Mouse (Mus musculus): ENCODE results near the gene Dyrk1a. TPM values are rescaled to one million over a fixed set of nuclear protein-coding genes. Genes with fewer than 3 reads are reported as not detected.

The Dyrk1a gene
- polyA plus RNA-seq, 1 experiment: 41.7 TPM

DNA sequence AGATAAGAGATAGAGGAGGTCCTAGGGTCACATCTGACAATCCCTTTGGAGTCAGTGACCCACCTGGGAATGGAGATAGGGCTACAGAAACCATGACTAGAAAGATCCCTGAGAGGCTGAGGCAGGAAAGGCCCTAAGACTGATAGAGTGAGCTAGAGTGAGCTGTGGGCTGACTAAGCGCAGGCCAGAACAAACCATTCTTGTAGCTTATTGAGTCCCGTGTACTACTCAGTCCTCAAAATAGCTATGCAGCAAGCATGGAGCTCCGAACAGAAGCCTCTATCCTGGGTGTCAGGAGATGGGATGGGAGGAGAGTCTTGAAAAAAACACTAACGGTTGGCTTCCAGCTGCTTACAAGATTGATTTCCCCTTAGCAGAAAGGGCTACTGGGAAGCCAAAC, 38.5 kb upstream of the Dyrk1a start:
- Histone ChIP-seq H3K4me1 (ENCODE audit: control insufficient read depth, insufficient read depth, low read length) (peaks cover 9% of the 10 kb centered on the region; the same call in 1 of the 2 replicates), H3K4me3 (replicated peaks; ENCODE audit: insufficient read depth, low read depth, low read length) (no peak overlapping the region), H3K27ac (ENCODE audit: insufficient read depth, low read length) (no peak overlapping the region), H3K27me3 (ENCODE audit: control insufficient read depth, insufficient read depth, low read length) (no peaks in the 10 kb centered on the region)
- TF ChIP-seq CTCF (IDR thresholded peaks at IDR 0.05; ENCODE audit: borderline replicate concordance, insufficient read depth, low read depth, low read length): no peak
- TF ChIP-seq POLR2A (IDR thresholded peaks at IDR 0.05; ENCODE audit: borderline replicate concordance, insufficient read depth, low read length): no peak
- no peak for DNase-seq
- WGBS: 86% methylated on average over 4 of the region's 4 CpGs

DNA sequence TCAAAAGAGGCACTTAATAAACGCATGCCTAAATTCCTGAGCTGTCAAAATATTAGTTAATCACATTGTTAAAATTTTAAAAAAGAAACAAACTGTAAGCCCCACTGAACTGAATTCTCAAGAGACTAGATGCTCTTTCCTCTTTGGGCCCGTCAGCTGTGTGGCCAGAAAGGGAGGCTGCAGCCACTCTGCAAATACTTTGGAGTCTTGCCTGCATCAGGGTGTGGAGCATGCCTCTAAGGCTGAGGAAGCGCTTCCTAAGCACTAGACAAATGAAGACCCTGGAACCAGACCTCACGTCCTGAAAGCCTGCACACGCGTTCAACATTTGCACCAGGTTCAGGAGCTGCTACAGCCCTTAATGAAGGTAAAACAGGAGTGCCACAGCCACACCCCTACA, 36.1 kb upstream of the Dyrk1a start:
- DNase-seq: no peak
- peaks cover 13% of the 10 kb centered on the region for H3K4me1 ChIP-seq (ENCODE audit: control insufficient read depth, insufficient read depth, low read length)
- H3K27ac ChIP-seq (ENCODE audit: insufficient read depth, low read length): no peak overlapping the region
- H3K4me3 ChIP-seq (replicated peaks; ENCODE audit: insufficient read depth, low read depth, low read length): no peak overlapping the region
- TF ChIP-seq CTCF (IDR thresholded peaks at IDR 0.05; ENCODE audit: borderline replicate concordance, insufficient read depth, low read depth, low read length) (no peak), POLR2A (IDR thresholded peaks at IDR 0.05; ENCODE audit: borderline replicate concordance, insufficient read depth, low read length) (no peak)
- H3K27me3 ChIP-seq (ENCODE audit: control insufficient read depth, insufficient read depth, low read length): no peaks in the 10 kb centered on the region
- WGBS: 72% methylated on average over 6 of the region's 6 CpGs

- Histone ChIP-seq H3K4me1 (ENCODE audit: control insufficient read depth, insufficient read depth, low read length) (peaks cover 13% of the 10 kb centered on the region), H3K4me3 (replicated peaks; ENCODE audit: insufficient read depth, low read depth, low read length) (no peak overlapping the region), H3K27me3 (ENCODE audit: control insufficient read depth, insufficient read depth, low read length) (no peaks in the 10 kb centered on the region), H3K27ac (ENCODE audit: insufficient read depth, low read length) (no peak overlapping the region)
- DNase-seq: no peak
- WGBS: 92% methylated on average over 5 of the region's 5 CpGs
- no peak for TF ChIP-seq CTCF (IDR thresholded peaks at IDR 0.05; ENCODE audit: borderline replicate concordance, insufficient read depth, low read depth, low read length)
- TF ChIP-seq POLR2A (IDR thresholded peaks at IDR 0.05; ENCODE audit: borderline replicate concordance, insufficient read depth, low read length): no peak
These were observed 34.1 kb upstream of the Dyrk1a start for GRCm38 (mm10) chr16:94535716-94536115.

GRCm38 (mm10) chr16:94536417-94537158, 33.2 kb upstream of the Dyrk1a start:
- Histone ChIP-seq H3K4me1 (ENCODE audit: control insufficient read depth, insufficient read depth, low read length) (peaks cover 13% of the 10 kb centered on the region), H3K4me3 (replicated peaks; ENCODE audit: insufficient read depth, low read depth, low read length) (peak overlapping the region; percentile 13), H3K27ac (ENCODE audit: insufficient read depth, low read length) (peak overlapping the region; percentile 86), H3K27me3 (ENCODE audit: control insufficient read depth, insufficient read depth, low read length) (no peaks in the 10 kb centered on the region)
- peak; percentile 61 to 84 for DNase-seq
- TF ChIP-seq POLR2A (IDR thresholded peaks at IDR 0.05; ENCODE audit: borderline replicate concordance, insufficient read depth, low read length): no peak
- TF ChIP-seq CTCF (IDR thresholded peaks at IDR 0.05; ENCODE audit: borderline replicate concordance, insufficient read depth, low read depth, low read length): no peak
- 30% methylated on average over 7 of the region's 7 CpGs for WGBS

DNA sequence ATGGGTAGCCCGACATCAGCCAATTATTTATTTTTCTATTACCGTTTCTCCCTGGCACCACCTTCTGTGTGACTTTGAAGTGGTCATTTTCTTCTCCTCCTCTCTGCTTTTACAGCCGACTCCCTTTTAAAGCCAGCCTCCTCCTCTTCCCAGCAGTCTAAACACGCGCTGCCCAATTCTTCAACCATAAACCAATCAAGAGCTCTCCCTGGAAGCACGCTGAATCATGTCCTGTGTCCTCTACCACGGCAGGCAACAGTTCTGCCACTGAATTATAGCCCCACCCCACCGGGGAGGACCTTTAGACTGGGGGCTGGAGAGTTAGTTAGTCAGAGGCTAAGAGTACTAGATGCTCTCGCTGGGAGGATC, 32.7 kb upstream of the Dyrk1a start:
- Histone ChIP-seq H3K27ac (ENCODE audit: insufficient read depth, low read length) (peak overlapping the region; percentile 86), H3K4me3 (replicated peaks; ENCODE audit: insufficient read depth, low read depth, low read length) (peak overlapping the region; percentile 13), H3K4me1 (ENCODE audit: control insufficient read depth, insufficient read depth, low read length) (peaks cover 13% of the 10 kb centered on the region), H3K27me3 (ENCODE audit: control insufficient read depth, insufficient read depth, low read length) (no peaks in the 10 kb centered on the region)
- no peak for TF ChIP-seq CTCF (IDR thresholded peaks at IDR 0.05; ENCODE audit: borderline replicate concordance, insufficient read depth, low read depth, low read length)
- no peak; the same call in 1 of the 2 replicates for TF ChIP-seq POLR2A (IDR thresholded peaks at IDR 0.05; ENCODE audit: borderline replicate concordance, insufficient read depth, low read length)
- DNase-seq: peak in 1 of 2 experiments; percentile 55
- WGBS: 6% methylated on average over 9 of the region's 9 CpGs

GRCm38 (mm10) chr16:94540140-94540539, 29.7 kb upstream of the Dyrk1a start:
- no peak for TF ChIP-seq CTCF (IDR thresholded peaks at IDR 0.05; ENCODE audit: borderline replicate concordance, insufficient read depth, low read depth, low read length)
- TF ChIP-seq POLR2A (IDR thresholded peaks at IDR 0.05; ENCODE audit: borderline replicate concordance, insufficient read depth, low read length): no peak
- Histone ChIP-seq H3K4me3 (replicated peaks; ENCODE audit: insufficient read depth, low read depth, low read length) (no peak overlapping the region), H3K27ac (ENCODE audit: insufficient read depth, low read length) (no peak overlapping the region), H3K4me1 (ENCODE audit: control insufficient read depth, insufficient read depth, low read length) (peaks cover 13% of the 10 kb centered on the region), H3K27me3 (ENCODE audit: control insufficient read depth, insufficient read depth, low read length) (no peaks in the 10 kb centered on the region)
- DNase-seq: no peak
- WGBS: 96% methylated on average over 9 of the region's 9 CpGs

GRCm38 (mm10) chr16:94542898-94543297, 26.9 kb upstream of the Dyrk1a start:
- no peak overlapping the region for H3K27ac ChIP-seq (ENCODE audit: insufficient read depth, low read length)
- no peaks in the 10 kb centered on the region for H3K27me3 ChIP-seq (ENCODE audit: control insufficient read depth, insufficient read depth, low read length)
- H3K4me3 ChIP-seq (replicated peaks; ENCODE audit: insufficient read depth, low read depth, low read length): no peak overlapping the region
- TF ChIP-seq CTCF (IDR thresholded peaks at IDR 0.05; ENCODE audit: borderline replicate concordance, insufficient read depth, low read depth, low read length) (no peak), POLR2A (IDR thresholded peaks at IDR 0.05; ENCODE audit: borderline replicate concordance, insufficient read depth, low read length) (no peak)
- DNase-seq: no peak
- 91% methylated on average over 8 of the region's 8 CpGs for WGBS
- H3K4me1 ChIP-seq (ENCODE audit: control insufficient read depth, insufficient read depth, low read length): no peaks in the 10 kb centered on the region; the same call in 1 of the 2 replicates

- Histone ChIP-seq H3K27me3 (ENCODE audit: control insufficient read depth, insufficient read depth, low read length) (no peaks in the 10 kb centered on the region), H3K27ac (ENCODE audit: insufficient read depth, low read length) (no peak overlapping the region), H3K4me1 (ENCODE audit: control insufficient read depth, insufficient read depth, low read length) (no peaks in the 10 kb centered on the region), H3K4me3 (replicated peaks; ENCODE audit: insufficient read depth, low read depth, low read length) (no peak overlapping the region)
- 66% methylated on average over 11 of the region's 11 CpGs for WGBS
- no peak for TF ChIP-seq POLR2A (IDR thresholded peaks at IDR 0.05; ENCODE audit: borderline replicate concordance, insufficient read depth, low read length)
- no peak for TF ChIP-seq CTCF (IDR thresholded peaks at IDR 0.05; ENCODE audit: borderline replicate concordance, insufficient read depth, low read depth, low read length)
- no peak for DNase-seq
These were observed 25.2 kb upstream of the Dyrk1a start for GRCm38 (mm10) chr16:94544540-94545105.

Data from cerebellum, adult 2 months (tissue).